Mouse (Mus musculus): ENCODE results near the gene Fam69a. TPM values are rescaled to one million over a fixed set of nuclear protein-coding genes. Genes with fewer than 3 reads are reported as not detected.

Gene Fam69a
- polyA plus RNA-seq, 1 experiment from 2014 or later = 48.5 TPM

DNA sequence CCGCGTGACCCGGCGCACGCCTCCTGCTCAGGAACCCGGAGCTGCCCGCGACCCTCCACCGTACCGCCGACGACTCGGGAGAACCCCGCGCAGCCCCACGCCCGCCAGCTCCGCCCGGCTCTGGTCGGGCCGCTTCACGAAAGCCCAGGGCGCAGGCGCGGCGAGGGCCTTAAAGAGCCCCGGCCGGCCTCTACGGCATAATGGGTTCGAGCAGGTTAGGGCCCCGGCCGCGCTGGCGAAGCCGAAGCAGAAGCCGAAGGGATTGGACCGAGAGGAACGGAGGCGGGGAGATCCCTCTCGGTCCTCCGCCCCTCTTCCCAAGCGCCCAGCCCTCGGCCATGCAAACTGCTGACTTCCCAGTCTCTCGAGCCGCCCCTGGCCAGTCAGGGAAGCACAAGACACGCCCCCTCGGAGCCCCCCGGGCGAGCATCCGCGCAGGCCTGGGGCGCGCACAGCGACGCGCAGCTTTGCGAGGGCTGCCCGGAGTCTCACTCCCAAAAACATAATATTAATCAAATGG, 117.9 kb downstream of the Fam69a start:
- DNase-seq (peak; percentile 95), ATAC-seq (ENCODE audit: low FRiP score, low TSS enrichment) (peak; percentile 97)
- WGBS = under 1% methylated on average over 58 of the region's 58 CpGs

DNA sequence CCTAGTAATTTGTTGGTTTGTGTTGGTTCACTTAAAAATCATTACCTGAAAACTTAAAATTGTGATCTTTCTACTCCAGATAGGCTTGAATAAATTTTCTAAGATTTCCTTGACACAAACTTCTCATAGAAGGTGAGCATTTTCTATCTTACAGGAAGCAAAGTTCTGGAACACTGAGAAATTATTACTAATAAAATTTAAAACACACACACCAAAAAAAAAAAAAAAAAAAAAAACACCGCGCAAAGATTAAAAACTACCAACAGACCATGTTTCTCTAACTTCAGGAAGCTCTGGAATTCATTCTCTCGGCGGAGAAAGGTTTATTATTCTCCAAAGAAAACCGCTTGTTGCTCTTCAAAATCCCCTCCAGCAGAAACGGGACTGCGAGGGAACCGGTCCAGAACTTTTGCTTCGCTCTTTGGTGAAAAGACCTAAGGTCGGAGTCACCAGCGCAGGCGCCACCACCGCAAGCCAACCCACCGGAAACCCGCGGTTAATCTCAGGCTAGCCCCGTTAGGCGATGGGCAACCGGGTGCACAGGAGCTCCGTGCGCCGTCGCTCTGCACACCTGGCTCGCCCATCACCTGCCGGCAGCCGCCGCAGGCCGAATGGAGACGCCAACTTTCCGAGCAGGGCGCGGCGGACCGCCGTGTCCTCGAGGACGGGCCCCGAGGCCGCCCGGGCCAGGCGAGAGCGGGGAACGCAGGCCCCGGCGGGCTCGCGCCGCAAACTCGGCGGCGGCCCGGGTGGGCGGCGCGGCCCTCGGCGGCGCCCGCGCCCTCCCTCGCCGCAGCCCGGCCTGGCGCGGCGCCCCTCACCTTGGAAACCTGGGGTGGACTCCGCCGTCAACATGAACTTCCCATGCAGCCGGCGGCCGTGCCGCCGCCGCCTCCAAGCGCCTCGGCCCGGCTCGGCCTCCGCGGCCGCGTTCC, 118.6 kb downstream of the Fam69a start:
- Histone ChIP-seq H3K9ac (replicated peaks; ENCODE audit: low read length) (peak overlapping the region; percentile 80), H3K9me3 (ENCODE audit: control insufficient read depth, low read length) (no peaks in the 10 kb centered on the region), H3K27me3 (ENCODE audit: control insufficient read depth, insufficient read depth, low read length) (no peaks in the 10 kb centered on the region), H3K4me3 (replicated peaks; ENCODE audit: low read depth, low read length) (peak overlapping the region; percentile 72), H3K4me2 (ENCODE audit: low read length) (peak overlapping the region; percentile 64), H3K4me1 (ENCODE audit: control insufficient read depth, insufficient read depth, low read length) (peaks cover 4% of the 10 kb centered on the region; the same call in 1 of the 2 replicates), H3K36me3 (ENCODE audit: control insufficient read depth, insufficient read depth, low read length) (no peaks in the 10 kb centered on the region), H3K27ac (replicated peaks; ENCODE audit: low read depth, low read length) (peak overlapping the region; percentile 91)
- ATAC-seq (ENCODE audit: low FRiP score, low TSS enrichment) = peak; percentile 76; the same call in 1 of the 2 replicates
- DNase-seq = peak; percentile 68
- WGBS = under 1% methylated on average over 80 of the region's 82 CpGs

More for the DNA sequence above, 117.9 kb downstream of the Fam69a start:
- no peaks in the 10 kb centered on the region for H3K9me3 ChIP-seq (ENCODE audit: control insufficient read depth, low read length)
- peak overlapping the region; percentile 64 for H3K4me2 ChIP-seq (ENCODE audit: low read length)
- peak overlapping the region; percentile 72 for H3K4me3 ChIP-seq (replicated peaks; ENCODE audit: low read depth, low read length)
- no peaks in the 10 kb centered on the region for H3K36me3 ChIP-seq (ENCODE audit: control insufficient read depth, insufficient read depth, low read length)
- H3K9ac ChIP-seq (replicated peaks; ENCODE audit: low read length) = peak overlapping the region; percentile 80
- no peaks in the 10 kb centered on the region for H3K27me3 ChIP-seq (ENCODE audit: control insufficient read depth, insufficient read depth, low read length)
- peak overlapping the region; percentile 91 for H3K27ac ChIP-seq (replicated peaks; ENCODE audit: low read depth, low read length)
- peaks cover 4% of the 10 kb centered on the region; the same call in 1 of the 2 replicates for H3K4me1 ChIP-seq (ENCODE audit: control insufficient read depth, insufficient read depth, low read length)

DNA sequence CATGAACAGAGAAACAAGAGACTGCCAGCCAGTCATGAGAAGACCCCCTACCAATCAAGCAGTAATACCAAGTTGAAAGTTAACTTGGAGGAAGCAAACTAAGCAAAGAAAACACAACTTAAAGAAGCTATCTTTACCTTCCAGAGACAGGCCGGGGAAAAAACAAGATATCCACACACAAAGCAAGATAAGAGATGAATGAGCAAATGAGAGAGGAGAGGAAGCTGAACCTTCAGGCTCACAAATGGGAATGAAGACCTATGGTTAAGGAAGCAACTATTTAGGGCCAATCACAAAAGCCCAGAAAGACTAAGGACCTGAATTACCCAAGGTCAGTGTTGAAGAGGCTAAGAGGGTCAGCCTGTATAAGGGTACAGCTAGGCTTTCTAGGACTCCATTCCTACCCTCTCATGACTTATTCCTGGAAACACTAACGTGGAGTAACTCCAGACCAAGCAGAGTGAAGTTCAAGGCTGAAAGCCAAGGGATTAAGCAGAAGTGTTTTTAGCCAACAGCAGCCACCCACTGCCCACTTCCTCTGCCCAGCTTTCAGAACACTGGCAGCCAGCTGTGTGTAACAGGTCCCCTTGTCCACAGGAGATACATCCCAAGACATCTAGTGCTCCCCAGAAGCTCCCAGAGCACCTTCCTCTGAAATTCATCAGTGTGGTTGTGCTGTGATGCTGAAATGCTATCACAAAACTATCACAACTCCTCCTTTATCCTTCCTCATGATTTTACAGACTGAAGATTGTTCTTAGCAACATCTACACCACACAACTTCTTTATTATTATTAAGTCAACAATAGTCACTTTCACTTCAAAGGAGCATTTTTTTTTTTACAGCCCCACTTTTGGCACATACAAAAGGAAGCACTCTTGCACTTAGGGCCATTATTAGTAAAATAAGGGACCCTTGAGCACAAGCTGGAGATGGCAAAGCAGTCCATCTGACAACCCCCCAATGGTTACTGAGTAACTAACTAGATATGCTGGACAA, 120.5 kb downstream of the Fam69a start:
- no peak overlapping the region for H3K9ac ChIP-seq (replicated peaks; ENCODE audit: low read length)
- no peak overlapping the region for H3K27ac ChIP-seq (replicated peaks; ENCODE audit: low read depth, low read length)
- peaks cover 4% of the 10 kb centered on the region; the same call in 1 of the 2 replicates for H3K4me1 ChIP-seq (ENCODE audit: control insufficient read depth, insufficient read depth, low read length)
- no peak for DNase-seq
- H3K4me2 ChIP-seq (ENCODE audit: low read length) = no peak overlapping the region
- no peaks in the 10 kb centered on the region for H3K36me3 ChIP-seq (ENCODE audit: control insufficient read depth, insufficient read depth, low read length)
- H3K9me3 ChIP-seq (ENCODE audit: control insufficient read depth, low read length) = no peaks in the 10 kb centered on the region
- no peak overlapping the region for H3K4me3 ChIP-seq (replicated peaks; ENCODE audit: low read depth, low read length)
- WGBS = 84% methylated on average over 2 of the region's 2 CpGs
- no peak for ATAC-seq (ENCODE audit: low FRiP score, low TSS enrichment)
- H3K27me3 ChIP-seq (ENCODE audit: control insufficient read depth, insufficient read depth, low read length) = no peaks in the 10 kb centered on the region

DNA sequence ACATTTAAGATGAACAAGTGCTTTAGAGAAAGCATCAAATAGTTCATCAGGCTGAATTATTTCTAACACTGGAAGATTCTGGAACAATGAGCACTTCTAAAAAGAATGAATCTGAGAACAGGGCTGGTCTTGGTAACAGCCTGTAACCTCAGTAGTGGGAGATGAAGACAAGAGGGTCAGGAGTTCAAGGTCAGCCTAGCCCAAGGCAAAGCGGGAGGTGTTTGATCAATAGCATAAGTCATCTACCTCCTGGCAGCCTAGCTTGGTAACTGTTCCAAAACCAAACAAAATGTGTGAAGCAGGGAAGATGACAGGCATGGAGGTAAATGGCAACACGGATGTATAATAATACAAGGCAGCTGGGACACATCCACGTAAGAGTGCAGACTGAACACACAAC, 122.9 kb downstream of the Fam69a start:
- H3K9me3 ChIP-seq (ENCODE audit: control insufficient read depth, low read length) = no peaks in the 10 kb centered on the region
- ATAC-seq (ENCODE audit: low FRiP score, low TSS enrichment) (no peak), DNase-seq (no peak)
- no peaks in the 10 kb centered on the region for H3K27me3 ChIP-seq (ENCODE audit: control insufficient read depth, insufficient read depth, low read length)
- H3K36me3 ChIP-seq (ENCODE audit: control insufficient read depth, insufficient read depth, low read length) = no peaks in the 10 kb centered on the region
- no peak overlapping the region for H3K4me3 ChIP-seq (replicated peaks; ENCODE audit: low read depth, low read length)
- H3K9ac ChIP-seq (replicated peaks; ENCODE audit: low read length) = no peak overlapping the region
- H3K27ac ChIP-seq (replicated peaks; ENCODE audit: low read depth, low read length) = no peak overlapping the region
- WGBS = 86% methylated on average over 3 of the region's 3 CpGs
- peaks cover 4% of the 10 kb centered on the region; the same call in 1 of the 2 replicates for H3K4me1 ChIP-seq (ENCODE audit: control insufficient read depth, insufficient read depth, low read length)
- H3K4me2 ChIP-seq (ENCODE audit: low read length) = no peak overlapping the region

DNA sequence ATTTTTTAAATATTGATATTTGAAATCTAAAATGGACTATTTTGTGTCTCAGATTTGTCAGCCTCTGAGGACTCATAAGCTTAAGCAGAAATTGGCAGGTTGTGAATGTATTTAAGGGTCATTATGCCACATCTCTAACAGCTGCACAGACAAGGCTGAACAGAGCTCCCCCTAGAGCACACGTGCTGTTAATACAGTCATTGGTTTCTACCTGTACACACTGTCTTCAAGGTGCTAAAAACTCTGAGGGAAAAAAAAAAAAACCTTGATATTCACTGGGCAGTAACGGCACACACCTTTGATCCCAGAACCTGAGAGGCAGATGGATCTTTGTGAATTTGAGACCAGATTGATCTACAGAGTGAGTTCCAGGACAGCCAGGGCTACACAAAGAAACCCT, 127.9 kb downstream of the Fam69a start:
- Histone ChIP-seq H3K9ac (replicated peaks; ENCODE audit: low read length) (no peak overlapping the region), H3K27ac (replicated peaks; ENCODE audit: low read depth, low read length) (no peak overlapping the region), H3K4me2 (ENCODE audit: low read length) (no peak overlapping the region), H3K4me3 (replicated peaks; ENCODE audit: low read depth, low read length) (no peak overlapping the region), H3K36me3 (ENCODE audit: control insufficient read depth, insufficient read depth, low read length) (no peaks in the 10 kb centered on the region), H3K27me3 (ENCODE audit: control insufficient read depth, insufficient read depth, low read length) (no peaks in the 10 kb centered on the region), H3K9me3 (ENCODE audit: control insufficient read depth, low read length) (no peaks in the 10 kb centered on the region), H3K4me1 (ENCODE audit: control insufficient read depth, insufficient read depth, low read length) (0 out of 2 replicates have a peak, but pooled peaks cover 4% of the 10 kb centered on the region)
- WGBS = 53% methylated on average over 2 of the region's 2 CpGs
- ATAC-seq (ENCODE audit: low FRiP score, low TSS enrichment) (no peak), DNase-seq (peak; percentile 14)

Other genes starting within 250 kb of the Fam69a start
- gene Ube2d2b, start 157.0 kb downstream of the Fam69a start, polyA plus RNA-seq (2014; fragmentation: Nextera tagmentation; extraction: Ambion mirVana) = 0.18 and 0.33 TPM in 2 replicates
- 40.5 and 44.3 TPM in 2 replicates for gene Evi5, start 112.0 kb downstream of the Fam69a start, polyA plus RNA-seq (2014; fragmentation: Nextera tagmentation; extraction: Ambion mirVana)
- 69.8 and 74.8 TPM in 2 replicates for gene Rpl5, start 86.6 kb downstream of the Fam69a start, polyA plus RNA-seq (2014; fragmentation: Nextera tagmentation; extraction: Ambion mirVana)
- 91.4 and 113 TPM in 2 replicates for gene Mtf2, start 78.6 kb upstream of the Fam69a start, polyA plus RNA-seq (2014; fragmentation: Nextera tagmentation; extraction: Ambion mirVana)
- 19.1 and 19.3 TPM in 2 replicates for gene Tmed5, start 145.5 kb upstream of the Fam69a start, polyA plus RNA-seq (2014; fragmentation: Nextera tagmentation; extraction: Ambion mirVana)
- gene Ccdc18, start 145.8 kb upstream of the Fam69a start, polyA plus RNA-seq (2014; fragmentation: Nextera tagmentation; extraction: Ambion mirVana) = 2.2 and 3.1 TPM in 2 replicates

All from midbrain, embryonic 14.5 days (tissue).